Mouse (Mus musculus): ENCODE data around the gene Itgb7.

The Itgb7 gene

DNA sequence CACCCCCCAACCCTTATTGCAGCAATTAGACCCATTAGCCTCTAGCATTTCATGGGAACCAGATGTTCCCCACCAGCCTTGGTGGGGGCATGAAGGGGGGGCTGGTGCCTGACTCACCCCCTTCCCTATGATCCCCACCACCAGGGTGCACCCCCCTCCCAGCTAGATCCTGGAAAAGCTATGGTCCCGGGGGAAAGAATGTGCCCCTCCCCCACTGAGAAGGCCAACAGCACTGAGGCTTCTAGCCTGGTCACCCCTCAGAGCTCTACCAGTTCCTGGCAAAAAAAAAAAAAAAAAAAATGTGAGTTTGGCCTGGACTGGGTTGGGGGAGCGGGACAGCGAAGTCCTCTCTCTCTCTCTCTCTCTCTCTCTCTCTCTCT, 17.1 kb upstream of the Itgb7 start:
- no peak for DNase-seq (ENCODE audit: low spot score in 2 of 2)

DNA sequence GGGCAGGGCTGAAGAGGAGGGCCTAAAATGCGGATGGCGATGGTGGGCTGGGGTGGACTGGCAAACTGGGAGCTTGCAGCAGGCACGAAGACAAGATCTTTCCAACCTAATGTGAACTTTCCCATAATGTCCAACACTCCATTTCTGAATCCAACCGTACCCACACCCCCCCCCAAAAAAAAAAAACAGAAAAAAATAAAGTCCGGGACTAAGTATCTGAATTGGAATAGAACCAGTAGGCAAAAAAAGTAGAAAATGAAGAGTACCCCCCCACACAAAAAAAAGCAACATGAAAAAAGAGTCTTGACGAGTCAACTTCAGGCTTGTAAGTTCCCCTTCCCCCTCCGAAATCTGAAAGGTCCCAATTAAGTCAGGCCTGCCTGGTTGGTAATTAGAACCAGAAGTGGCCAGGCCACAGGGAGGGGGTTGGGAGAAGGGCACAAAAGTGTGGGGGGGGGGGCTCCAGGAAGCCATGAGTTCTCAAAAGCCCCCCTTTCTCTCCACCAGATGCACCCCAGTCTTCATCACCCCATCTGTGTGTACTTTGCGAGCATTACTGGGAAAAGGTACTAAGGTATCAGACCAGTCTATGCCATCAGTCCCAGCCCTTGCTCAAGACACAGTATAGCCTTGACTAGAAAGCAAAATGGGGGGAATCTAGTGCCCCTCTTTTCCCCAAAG, 16.5 kb upstream of the Itgb7 start:
- DNase-seq (ENCODE audit: low spot score in 2 of 2), result no peak

DNA sequence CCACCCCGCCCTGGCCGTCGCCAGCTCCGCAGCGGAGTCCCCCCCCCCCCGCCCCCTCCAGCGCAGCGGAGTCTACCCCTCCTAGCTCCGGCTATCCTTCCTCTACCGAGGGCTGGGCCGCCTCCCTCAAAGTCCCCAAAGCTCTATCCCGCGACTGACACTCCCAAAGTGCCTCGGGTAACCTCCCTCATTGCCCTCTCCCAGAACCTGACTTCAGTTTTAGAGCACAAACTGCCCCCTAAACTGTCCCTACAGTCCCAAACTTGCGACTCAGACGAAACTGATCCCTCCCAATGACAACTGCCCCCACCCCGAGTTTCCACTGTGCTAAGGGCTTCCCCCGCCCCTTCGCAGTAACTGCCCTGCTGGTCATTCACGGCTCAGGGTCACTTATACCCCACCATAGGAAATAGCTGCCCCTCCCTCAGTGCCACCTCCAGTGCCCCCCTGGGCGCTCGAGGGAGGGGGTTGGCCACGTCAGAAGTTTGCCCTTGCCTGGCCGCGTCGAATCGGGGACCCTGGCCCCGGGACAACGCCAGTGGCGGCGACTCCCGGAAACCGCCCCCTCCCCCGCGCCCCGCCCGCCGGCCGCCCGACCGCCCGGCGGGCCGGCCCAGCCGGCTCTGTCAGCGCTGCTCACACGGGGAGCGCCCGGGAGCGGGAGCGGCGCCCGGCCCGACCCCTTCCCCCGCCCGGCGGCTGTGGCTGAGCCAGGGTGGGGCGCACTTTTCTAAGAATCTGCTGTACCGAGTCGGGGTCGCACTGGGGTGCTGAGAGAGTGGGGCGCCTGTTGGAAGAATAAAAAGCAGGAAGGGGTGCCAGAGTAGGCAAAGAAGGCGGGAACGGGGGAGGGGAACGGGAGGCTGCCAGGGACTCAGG, 15.7 kb upstream of the Itgb7 start:
- DNase-seq (ENCODE audit: low spot score in 2 of 2), result no peak

DNA sequence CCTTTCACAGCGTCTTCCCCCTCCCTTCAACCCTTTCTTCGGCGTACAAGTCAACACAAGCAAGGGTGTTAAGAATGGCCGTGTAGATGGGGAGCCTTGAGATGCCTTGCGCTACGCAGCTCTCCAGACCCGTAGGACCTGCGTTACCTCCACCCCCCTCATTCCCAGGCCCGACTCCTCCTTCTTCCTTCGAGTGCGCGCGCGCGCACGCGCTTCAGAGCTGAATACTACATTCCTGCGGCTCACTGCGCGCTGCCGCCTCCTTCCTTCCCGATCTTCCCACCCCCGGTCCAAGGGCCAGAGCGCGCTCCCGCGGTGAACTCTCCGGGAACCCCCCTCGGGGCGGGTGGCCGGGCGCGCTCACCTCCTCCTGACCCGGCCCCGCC, 15.1 kb upstream of the Itgb7 start:
- peak in 1 of 2 experiments; percentile 42 for DNase-seq (ENCODE audit: low spot score in 2 of 2)

DNA sequence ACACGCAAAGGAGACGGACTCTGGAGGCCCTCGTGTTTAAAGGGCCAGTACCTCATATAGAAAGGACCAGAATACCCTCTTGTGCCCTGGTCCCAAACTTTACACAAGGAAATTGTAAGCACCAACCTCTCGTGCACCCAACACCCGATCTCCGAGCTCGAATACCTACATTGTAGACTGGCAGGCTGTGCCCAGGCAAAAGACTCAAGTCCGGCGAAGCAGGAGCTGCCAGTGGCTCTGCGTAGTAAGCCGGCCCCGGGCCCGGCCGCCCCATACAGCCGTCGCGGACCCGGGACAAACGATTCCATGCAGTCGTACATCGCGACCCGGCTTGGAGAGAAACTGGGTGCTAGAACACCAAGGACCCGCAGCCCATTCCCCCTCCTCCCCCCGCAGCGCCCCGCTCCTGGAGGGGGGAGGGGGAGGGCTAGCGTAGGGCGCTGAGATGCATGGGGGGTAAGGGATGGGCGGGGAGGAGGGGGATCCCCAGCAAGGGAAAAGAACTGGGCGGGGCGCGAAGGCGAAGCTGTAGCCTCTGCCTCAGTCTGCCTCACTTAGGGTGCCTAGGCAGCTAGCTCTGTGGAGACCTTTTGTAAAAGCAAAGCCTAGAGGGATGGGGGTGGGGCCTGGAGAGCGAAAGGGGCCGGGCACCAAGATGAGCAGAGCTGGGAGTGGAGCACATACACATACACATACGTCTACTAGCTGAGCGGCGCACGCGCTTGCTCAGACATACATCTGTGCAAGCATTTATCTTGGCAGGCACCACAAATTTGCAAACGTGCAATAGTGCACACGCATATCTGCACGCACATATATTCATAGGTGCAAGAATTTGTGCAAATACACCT, 14.4 kb upstream of the Itgb7 start:
- peak in 1 of 2 experiments; percentile 24 for DNase-seq (ENCODE audit: low spot score in 2 of 2)

DNA sequence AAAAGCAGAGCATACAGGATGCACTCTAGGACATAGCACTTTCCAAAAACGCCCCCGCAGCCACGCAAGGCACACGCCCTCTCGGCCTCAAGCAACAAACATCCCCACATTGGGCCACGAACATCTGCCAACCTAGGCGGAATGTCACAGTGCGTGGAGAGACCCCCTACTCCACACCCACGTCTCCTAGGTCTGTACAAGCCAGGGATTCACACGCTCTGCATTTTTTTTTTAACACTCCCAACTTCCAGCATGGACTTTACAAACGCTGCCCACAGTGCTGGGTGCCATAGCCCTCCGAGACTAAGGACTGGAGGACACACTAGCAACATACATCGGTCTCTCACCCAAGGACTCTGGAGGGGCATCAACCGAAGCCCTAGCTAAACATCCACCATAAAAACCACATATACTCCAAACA, 13.7 kb upstream of the Itgb7 start:
- DNase-seq (ENCODE audit: low spot score in 2 of 2), result no peak

DNA sequence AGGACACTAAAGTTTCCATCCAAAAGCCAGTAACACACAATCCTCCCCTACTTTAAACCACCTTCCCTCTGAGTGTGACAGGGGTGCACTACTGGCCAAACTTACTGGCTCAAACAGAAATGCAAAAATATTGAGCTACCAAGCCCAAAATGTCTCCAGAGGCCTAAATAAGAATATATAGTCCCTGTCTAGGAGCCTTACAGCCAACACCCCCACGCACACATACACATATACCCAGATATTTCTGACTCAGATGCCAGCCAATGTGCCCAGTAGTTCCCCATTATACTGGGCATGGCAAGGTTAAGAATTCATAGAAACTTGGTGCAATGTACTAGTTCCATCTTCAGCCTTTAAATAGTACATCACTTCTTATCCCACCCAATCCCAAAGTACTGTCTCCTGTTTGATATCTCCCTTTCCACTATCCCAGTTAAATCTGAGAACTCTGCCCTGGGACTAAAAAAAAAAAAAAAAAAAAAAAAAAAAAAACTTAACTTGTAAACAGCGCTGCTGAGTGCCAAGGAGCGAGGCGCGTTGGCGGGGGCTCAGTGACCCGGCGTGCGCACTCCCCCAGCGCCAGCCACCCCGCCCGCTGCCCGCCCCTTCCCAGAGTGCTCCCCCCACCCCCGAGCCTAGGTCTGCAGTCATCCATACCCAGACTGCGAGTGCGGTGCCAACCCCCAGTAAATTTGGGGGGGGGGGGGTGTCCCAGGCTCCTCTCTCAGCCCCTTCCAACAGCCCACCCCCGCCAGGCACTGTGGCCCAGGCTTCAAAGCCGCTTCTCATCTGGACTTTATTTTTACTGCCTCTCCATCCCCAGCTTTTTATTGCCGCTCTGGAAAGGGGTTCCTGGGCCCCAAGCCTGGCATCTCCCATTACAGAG, 12.8 kb upstream of the Itgb7 start:
- DNase-seq (ENCODE audit: low spot score in 2 of 2), result no peak

DNA sequence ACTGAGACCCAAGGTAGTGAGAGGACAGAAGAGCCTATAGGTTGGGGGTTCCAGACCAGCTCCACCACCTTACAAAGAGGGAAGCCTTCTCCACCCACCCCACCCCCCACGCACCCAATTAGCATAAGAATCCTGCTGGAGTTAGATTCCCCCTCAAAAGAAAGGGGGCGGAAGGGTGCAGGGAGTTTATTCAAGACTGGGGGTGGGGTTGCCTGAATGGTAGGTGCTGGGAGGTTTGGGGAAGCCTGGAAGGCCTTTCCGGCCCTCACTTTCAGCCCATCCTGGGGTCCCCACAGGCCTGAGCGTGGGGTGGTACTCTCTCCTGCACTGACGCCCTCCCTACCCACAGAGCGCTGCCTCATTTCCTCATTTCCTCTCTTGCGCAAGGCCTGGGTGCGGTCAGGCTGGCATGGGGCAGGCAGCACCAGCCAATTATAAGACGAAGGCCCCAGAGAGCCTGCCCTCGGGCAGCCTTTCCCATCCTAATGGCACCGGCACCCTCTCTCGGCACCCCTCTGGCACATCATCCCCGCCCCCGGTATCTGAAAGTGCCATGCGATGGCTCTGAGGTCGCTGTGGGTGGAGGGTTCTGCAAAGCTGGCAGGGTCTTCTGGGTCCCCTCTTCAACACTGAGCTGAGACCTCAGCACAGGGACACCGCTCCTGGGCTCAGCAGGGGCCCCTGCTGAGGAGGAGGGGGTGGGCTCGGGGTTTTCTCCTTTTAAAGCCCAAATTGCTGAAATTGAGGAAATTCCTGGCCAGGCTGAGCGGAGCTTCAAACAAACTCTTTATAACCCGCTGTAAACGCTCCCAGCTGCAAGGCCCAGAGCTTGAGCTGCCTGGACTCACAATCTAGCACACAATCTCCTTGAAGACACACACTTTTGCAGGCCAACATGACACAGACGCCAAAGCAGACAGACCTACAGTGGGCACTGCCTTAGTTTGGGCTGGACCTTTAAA, 11.8 kb upstream of the Itgb7 start:
- peak in 1 of 2 experiments; percentile 50 for DNase-seq (ENCODE audit: low spot score in 2 of 2)

DNA sequence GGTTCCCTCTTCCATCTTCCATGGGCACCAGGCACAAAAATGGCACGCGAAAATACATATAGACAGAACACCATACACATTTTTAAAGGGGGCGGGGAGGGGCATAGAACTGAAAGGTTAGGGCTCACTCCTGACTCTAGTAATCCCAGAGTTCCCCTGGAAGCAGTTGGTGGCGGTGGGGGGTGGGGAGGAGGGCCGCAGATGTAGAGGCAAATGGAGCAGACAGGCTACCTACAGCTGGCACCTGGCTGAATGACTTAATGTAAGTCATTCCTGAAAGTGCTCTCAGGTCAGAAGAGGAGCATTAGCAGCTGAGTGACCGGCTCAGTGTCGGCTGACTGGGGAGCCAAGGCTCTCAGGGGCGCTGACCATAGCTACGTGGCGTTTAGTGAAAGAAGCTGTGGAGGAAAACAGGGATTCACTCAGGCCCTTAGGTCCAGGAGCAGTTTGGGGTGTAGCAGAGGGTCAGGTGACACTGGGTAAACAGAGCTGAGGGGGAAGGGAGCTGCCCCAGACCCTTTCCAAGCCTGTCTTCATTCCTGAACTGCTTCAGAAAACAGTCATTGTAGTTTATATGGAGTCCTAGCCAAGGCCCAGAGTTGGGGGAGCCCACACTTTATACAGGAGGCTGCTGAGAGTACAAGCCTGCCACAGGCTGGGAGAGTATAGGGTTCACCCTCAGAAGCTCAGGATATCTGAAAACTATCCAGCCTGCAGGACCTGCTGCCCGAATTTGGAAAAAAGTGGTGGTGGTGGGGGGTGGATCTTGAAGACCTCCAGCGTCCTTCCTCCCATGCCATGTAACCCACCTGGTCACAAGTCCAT, 10.9 kb upstream of the Itgb7 start:
- no peak for DNase-seq (ENCODE audit: low spot score in 2 of 2)

DNA sequence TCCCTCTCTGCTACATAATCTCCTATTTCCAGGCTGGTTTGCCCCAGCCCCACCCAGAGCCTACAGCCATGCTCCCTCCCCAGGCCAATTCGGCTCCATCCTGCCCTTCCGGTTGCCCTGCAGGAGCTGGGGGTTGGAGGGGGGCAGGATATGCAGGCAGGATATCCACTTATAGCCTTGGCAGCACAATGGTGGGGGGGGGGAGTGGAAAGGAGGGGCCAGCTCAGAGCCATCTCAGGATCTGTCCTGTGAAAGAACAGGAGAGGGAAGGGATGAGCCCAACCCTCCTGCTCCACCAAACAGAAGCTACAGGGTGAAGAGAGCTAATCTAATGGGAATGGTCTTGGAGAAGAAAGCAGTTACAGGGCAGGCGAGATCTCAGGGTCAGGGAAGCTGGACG, 8.9 kb upstream of the Itgb7 start:
- no peak for DNase-seq (ENCODE audit: low spot score in 2 of 2)

DNA sequence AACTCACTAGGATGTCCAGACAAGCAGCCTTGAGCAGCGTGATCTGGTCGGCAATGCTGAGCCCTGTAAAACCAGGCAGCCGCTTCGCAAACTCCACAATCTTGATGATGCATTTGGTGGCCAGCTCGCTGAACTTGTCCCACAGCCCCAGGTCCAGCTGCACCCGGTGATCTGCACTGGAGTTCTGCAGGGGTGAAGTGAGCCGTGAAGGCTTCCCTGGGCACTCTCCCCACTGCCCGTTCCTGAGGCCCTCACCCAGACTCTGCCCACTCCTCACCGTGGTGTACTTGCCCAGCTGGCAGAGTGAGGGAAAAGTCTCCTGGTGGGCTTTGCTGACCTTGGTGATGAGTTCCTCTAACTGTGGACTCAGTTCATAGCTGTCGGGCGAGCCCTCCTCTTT, 8.1 kb upstream of the Itgb7 start:
- no peak for DNase-seq (ENCODE audit: low spot score in 2 of 2)

DNA sequence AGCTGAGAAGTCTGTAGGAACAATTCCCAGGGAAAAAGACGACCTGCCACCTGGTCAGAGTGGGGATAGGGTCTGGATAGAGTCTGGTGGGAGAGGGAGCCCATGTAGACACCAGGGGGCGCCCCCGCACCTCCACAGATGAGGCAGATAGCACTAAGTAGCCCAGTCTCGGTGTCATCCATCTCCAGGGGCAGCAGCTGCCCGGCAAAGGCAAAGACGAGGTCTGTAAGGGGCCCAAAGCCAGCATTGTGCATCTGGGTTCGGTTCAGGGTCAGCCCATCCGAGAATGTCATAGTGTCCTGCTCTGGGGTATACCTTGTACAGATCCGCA, 7.5 kb upstream of the Itgb7 start:
- DNase-seq (ENCODE audit: low spot score in 2 of 2), result peak; percentile 56 to 78

DNA sequence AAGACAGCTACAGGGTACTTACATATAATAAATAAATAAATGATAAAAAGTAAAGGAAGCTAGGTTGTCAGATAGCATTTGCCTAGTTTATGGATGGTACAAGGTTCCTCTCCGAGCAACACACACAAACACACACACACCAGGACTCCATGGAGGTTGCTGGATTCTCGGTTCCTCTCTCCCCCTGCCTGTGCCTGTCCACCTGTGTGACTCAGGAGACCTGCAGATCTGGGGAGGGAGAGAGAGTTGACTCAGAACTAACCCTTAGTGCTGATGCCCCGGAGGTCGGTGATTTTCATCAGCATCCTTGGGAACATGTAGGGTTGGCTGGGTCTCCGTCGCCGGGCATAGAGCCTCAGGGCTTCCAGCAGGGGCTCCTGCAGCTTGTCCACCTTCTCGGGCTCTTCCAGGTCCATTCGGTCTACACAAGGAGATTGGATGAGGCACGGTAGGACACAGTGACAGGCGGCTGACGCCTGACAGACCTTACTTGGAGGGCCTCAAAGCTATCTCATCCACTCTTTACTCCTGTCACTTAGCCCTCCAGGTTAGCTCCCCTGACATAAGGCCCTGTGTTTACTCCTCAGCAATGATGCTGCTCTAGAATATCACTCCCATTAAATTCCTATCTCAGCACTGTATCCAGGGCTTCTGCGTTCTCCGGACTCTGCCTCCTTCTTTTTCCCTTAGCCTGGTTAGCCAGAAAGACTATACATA, 7.0 kb upstream of the Itgb7 start:
- DNase-seq (ENCODE audit: low spot score in 2 of 2), result no peak

DNA sequence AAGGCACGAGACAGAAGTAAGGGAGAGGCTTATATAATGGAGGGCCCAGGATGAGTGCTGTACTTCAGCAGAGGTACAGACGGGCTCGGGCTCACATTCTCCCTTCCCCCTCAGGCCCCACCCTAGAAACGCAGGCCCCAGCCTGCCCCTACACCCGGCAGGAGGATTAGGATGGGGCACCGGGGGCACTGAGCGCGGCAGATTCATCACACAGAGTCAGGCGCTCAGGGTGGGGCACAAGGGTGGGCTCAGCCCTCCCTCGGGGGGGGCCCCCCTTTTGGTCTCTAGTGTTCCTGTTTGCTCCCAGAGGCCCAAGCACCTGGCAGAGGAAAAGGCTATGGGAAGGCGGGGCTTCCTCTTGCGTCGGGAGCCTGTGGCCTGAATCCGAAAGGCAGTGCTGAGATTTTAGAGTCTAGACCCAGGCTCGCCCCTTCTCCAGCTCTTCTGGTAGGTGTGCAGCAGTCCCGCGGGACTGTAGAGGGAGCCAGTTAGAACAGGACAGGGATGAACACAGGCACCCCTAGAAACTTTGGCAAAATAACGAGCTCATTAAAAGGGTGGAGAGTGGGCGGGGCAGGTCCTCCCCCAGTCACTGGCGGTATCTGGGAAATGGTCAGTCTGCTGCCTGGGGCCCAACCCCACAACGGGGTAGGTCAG, 3.8 kb upstream of the Itgb7 start:
- no peak for DNase-seq (ENCODE audit: low spot score in 2 of 2)

DNA sequence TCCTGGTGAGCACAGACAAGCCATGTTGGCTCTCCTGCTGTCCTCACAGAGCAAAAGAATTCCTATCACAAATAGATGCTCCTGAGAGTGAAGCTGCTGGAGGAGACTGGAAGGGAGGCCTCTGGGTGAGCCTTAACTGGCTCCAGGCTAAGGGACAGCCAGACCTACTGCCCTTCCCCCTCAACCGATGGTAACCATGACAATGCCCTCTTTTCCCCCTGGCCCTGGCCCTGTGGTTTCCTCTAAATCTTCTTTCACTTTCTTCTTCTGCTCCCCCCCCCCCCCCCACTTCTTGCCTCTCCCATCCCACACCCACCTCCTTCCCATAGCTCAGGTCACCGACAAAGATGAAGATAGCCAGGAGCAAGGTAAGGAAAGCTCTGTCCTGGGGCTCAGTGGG, 2.2 kb upstream of the Itgb7 start:
- no peak for DNase-seq (ENCODE audit: low spot score in 2 of 2)

DNA sequence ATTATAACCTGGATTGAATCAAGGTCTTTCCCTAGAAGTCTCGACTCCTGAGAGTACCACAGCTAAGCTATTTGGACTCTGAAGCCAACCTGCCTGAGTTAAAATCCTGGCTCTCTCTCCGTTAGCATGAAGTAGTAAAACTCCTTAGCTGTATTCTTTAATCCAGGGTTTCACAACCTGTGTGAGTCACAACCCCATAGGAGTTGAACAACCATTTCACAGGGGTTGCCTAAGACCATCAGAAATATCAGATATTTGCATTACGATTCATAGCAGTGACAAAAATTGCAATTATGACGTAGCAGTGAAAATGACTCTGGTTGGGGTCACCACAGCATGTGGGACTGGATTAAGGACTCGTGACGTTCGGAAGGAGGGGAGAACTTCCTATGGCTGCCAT, 1.0 kb upstream of the Itgb7 start:
- no peak for DNase-seq (ENCODE audit: low spot score in 2 of 2)

DNA sequence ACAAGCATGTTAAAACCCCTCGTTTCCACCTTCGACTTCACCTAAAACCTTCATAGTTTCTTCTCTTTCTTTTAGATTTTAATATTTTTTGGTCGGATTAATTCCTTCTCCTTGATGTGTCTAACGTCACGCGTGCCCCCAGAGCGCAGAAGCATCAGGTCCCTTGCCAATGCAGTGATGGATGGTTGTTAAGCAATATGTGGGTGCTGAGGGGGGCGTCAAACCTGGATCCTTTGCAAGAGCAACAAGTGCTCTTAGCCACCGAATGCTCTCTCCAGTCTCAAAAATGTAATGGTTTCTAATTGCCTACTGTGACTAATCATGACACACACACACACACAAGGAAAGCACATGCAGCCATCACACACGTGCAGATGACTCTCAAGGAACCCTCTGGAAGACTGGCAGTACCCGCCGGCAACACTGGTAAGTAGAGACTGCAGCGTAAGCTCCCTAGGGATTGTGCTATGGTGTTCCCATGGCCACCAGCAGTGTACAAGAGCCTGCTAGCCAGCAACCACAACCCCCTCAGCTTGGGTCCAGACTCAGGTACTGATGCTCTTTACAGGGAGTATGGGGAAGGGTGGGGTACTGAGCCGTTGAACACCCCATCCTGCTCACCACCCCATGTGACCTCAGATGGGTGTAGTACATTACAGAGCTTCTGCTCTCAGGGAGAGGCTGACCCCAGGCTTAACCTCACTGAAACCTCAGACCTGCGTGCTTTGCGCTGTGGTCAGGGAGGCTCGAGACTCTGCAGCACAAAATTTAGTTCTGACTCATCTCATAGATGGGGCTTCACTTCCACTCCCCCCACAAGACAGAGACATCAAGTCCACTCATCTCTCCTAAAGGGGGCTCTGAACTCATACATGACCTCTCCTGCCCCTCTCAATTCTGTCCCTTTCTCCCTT, 1.1 kb downstream of the Itgb7 start:
- no peak for DNase-seq (ENCODE audit: low spot score in 2 of 2)
